Mouse (Mus musculus) heart, embryonic 13.5 days (tissue): ENCODE results near the gene Magi3. TPM values are rescaled to one million over a fixed set of nuclear protein-coding genes. Genes with fewer than 3 reads are reported as not detected.

Experiments used
- ATAC-seq: fragments of 200-750 bp; cut with Nextera tagmentation; 2 replicates; pipeline ENCODE4 v1.8.0; 2017; ENCODE audit warnings: moderate TSS enrichment; ENCODE audit not compliant: insufficient number of reproducible peaks, low FRiP score, low TSS enrichment; ENCODE audit errors: extremely low read depth
- H3K27ac ChIP-seq: fragments of 300-500 bp; sonication (generic); replicated peaks from 2 replicates; pipeline ENCODE4 v1.5.1; 2015; ENCODE audit warnings: moderate library complexity, mild to moderate bottlenecking, inconsistent platforms
- H3K27me3 ChIP-seq: fragments of 300-500 bp; sonication (generic); replicated peaks from 2 replicates; pipeline ENCODE4 v1.6.1; 2015; ENCODE audit warnings: mild to moderate bottlenecking, inconsistent platforms
- H3K36me3 ChIP-seq: fragments of 300-500 bp; sonication (generic); 2 replicates; pipeline ENCODE4 v1.6.1; 2015; ENCODE audit warnings: mild to moderate bottlenecking, inconsistent platforms
- H3K4me1 ChIP-seq: fragments of 300-500 bp; sonication (generic); 2 replicates; pipeline ENCODE4 v1.6.1; 2015; ENCODE audit warnings: inconsistent platforms
- H3K4me2 ChIP-seq: fragments of 300-500 bp; sonication (generic); 2 replicates; pipeline ENCODE4 v1.6.1; 2015; ENCODE audit warnings: inconsistent platforms, mild to moderate bottlenecking, moderate library complexity
- H3K4me3 ChIP-seq: fragments of 300-500 bp; sonication (generic); 2 replicates; pipeline ENCODE4 v1.5.1; 2015; ENCODE audit warnings: moderate library complexity, mild to moderate bottlenecking, inconsistent platforms
- H3K9ac ChIP-seq: fragments of 300-500 bp; sonication (generic); 2 replicates; pipeline ENCODE4 v1.6.1; 2015; ENCODE audit warnings: inconsistent platforms, mild to moderate bottlenecking, moderate library complexity
- H3K9me3 ChIP-seq: fragments of 300-500 bp; sonication (generic); 2 replicates; pipeline ENCODE4 v1.6.1; 2016; ENCODE audit warnings: inconsistent platforms
- WGBS: fragments of 180-500 bp; shearing (Covaris S2); methylation state at CpG from one replicate; pipeline ENCODE4 v1.1.7; 2015; ENCODE audit warnings: mixed read lengths; 5-methylcytosine and 5-hydroxymethylcytosine counted together
- polyA plus RNA-seq: library from polyadenylated mRNA; unstranded; fragments of >200 nt; fragmentation: Nextera tagmentation; extraction: Ambion mirVana; gene quantifications from 2 replicates; pipeline ENCODE4 v1.2.1, GENCODE M21; 2015

Gene Magi3
- polyA plus RNA-seq, 1 experiment from 2014 or later: 7.4 TPM

DNA sequence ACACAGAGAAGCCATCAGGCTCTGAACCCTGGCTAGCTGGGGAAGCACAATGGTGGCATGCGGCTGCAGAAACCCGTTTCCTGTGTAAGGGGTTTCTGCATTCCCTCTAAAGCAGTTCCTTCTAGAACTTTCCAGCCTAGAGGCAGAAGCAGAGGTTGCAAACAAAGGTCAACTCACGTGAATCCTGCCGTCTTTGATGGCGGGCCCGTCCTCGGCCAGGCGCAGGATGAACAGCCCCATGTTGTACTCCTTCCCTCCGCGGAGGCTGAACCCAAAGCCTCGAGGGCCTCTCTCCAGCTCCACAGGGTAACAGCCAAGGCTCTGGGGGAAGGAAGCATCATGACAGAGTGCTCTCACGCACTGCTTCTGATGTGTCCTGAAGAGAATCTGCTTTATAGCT is 200.1 kb downstream of the Magi3 start:
- H3K9ac ChIP-seq: no peak overlapping the region
- H3K27ac ChIP-seq: no peak overlapping the region
- no peaks in the 10 kb centered on the region for H3K27me3 ChIP-seq
- H3K4me3 ChIP-seq: no peak overlapping the region
- H3K4me1 ChIP-seq: no peaks in the 10 kb centered on the region
- no peak for ATAC-seq
- H3K4me2 ChIP-seq: no peak overlapping the region
- WGBS: 87% methylated on average over 12 of the region's 12 CpGs
- H3K9me3 ChIP-seq: no peaks in the 10 kb centered on the region
- H3K36me3 ChIP-seq: peaks cover 88% of the 10 kb centered on the region

DNA sequence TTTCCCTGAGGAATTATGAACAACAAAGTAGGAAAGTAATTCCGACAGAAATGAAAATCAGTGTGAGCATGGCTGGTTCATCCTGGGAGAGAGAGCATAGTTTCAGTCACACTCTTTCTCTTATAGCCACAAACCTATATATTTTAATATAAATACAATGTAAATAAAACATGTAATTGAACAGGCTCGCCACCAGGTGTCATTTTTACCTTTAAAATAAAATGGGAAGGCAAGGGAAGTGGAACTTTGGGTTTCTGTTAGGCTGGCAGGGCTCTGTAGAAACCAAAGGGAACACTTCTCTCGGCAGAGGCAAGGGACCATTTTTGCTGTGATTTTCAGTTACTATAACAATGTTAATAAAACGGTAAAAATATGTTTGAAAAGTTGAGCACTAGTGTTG is 200.7 kb downstream of the Magi3 start:
- no peak overlapping the region for H3K27ac ChIP-seq
- H3K9ac ChIP-seq: no peak overlapping the region
- WGBS: 60% methylated on average over 4 of the region's 4 CpGs
- peaks cover 88% of the 10 kb centered on the region for H3K36me3 ChIP-seq
- H3K9me3 ChIP-seq: no peaks in the 10 kb centered on the region
- ATAC-seq: no peak
- H3K4me2 ChIP-seq: no peak overlapping the region
- no peak overlapping the region for H3K4me3 ChIP-seq
- no peaks in the 10 kb centered on the region for H3K4me1 ChIP-seq
- no peaks in the 10 kb centered on the region for H3K27me3 ChIP-seq

DNA sequence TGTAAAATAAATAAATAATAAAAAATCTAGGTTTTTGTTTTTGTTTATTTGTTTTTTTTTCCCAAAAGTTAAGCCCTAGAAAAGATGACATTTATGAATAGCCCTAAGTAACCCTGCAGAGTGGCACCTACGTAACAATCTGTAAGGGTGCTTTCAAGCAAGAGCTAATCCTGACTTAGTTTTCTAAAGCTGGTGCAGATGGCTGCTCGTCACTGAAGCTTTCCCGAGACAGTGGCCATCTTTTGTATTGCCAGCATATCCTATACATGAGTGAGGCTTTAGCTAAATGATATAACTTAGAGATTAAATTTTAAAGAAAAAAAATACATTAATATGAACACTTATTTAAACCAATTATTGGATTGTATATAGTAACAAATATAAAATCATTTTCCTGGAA is 202.2 kb downstream of the Magi3 start:
- H3K27me3 ChIP-seq: no peaks in the 10 kb centered on the region

DNA sequence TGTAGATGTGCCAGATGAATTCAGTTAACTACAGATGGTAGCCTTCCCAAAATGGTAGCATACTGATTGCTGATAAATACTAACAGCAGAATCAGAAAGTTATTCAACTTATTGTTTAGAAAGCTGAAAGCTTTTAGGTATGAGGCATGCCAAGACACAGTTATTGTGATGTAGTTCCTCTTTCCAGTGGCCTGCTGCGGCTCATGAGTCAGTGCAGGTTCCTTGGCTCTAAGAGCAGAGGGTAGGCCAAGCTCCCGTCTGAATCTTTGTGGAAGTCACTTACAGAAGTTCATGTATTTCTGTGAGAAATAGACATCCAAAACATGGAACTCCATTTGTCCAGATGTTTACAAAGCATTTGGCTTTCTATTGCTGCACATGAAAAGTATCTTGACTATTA is 208.2 kb downstream of the Magi3 start:
- peaks cover 76% of the 10 kb centered on the region for H3K36me3 ChIP-seq
- H3K4me2 ChIP-seq: no peak overlapping the region
- H3K9me3 ChIP-seq: no peaks in the 10 kb centered on the region
- no peak for ATAC-seq
- H3K9ac ChIP-seq: no peak overlapping the region
- H3K27me3 ChIP-seq: no peaks in the 10 kb centered on the region
- H3K27ac ChIP-seq: no peak overlapping the region
- no peak overlapping the region for H3K4me3 ChIP-seq
- 88% methylated on average over 2 of the region's 2 CpGs for WGBS
- no peaks in the 10 kb centered on the region for H3K4me1 ChIP-seq

More for the DNA sequence above, 202.2 kb downstream of the Magi3 start:
- 90% methylated on average over 3 of the region's 3 CpGs for WGBS
- no peak overlapping the region for H3K4me3 ChIP-seq
- peaks cover 85% of the 10 kb centered on the region for H3K36me3 ChIP-seq
- ATAC-seq: no peak
- no peak overlapping the region for H3K4me2 ChIP-seq
- no peak overlapping the region for H3K9ac ChIP-seq
- no peaks in the 10 kb centered on the region for H3K9me3 ChIP-seq
- H3K27ac ChIP-seq: no peak overlapping the region
- no peaks in the 10 kb centered on the region for H3K4me1 ChIP-seq

DNA sequence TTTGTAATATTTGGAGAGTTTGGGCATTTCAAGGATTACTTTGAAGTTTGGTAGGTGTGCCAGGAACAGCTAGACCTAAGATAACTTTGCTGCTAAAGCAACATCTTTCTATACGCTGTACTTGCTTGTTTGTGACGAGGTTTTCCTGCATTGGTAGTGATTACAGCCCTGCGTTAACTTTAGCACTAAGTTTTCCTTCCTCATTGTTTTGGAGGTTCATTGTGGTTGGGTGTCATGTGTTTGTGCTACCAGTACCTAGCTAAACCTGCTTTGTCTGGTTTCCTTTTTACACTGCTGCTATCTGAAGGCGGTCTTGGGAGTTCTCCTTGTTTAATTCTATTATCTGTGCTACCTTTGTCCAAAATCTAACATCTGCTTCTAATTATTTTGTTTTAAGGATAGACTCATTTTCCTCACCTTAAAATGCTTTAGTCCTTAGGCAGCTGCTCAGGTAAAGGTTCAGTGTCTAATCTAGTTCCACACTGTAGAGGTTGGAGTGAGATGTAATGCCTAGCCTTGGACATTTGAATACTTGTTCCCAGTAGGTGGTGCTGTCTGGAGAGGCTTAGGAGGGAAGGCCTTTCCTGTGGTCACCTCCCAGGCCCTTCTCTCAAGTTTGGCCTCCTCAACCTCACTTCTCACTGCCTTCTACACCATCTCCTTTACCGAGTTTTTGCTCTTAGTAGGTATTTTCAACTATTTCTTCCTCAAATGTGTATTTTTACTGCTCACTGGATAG is 210.1 kb downstream of the Magi3 start:
- Histone ChIP-seq H3K9me3 (no peaks in the 10 kb centered on the region), H3K9ac (no peak overlapping the region), H3K36me3 (peaks cover 77% of the 10 kb centered on the region), H3K4me1 (no peaks in the 10 kb centered on the region), H3K4me2 (no peak overlapping the region), H3K27me3 (no peaks in the 10 kb centered on the region), H3K4me3 (no peak overlapping the region), H3K27ac (no peak overlapping the region)
- WGBS: 84% methylated on average over 5 of the region's 5 CpGs
- ATAC-seq: no peak

DNA sequence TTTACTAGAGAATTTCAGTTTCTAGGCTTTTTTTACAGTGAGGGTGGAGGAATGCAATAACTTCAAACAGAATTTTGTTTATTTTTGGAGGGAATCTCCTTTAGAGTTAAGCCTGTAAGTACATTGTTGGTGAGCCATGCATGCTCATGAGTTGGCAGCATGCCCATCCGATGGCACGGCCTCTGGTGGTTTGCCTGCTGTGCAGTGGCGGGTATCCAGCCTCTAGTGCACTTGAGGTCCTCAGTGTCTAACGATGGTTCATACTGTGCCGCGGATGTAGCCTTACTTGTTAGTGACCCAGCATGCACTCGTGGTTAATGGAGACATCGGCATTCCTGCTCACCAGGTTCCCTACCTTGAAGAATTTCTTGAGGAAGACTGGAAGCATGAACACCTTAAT is 212.7 kb downstream of the Magi3 start:
- Histone ChIP-seq H3K27ac (no peak overlapping the region), H3K36me3 (peaks cover 74% of the 10 kb centered on the region), H3K4me2 (no peak overlapping the region), H3K9ac (no peak overlapping the region), H3K9me3 (no peaks in the 10 kb centered on the region), H3K4me1 (no peaks in the 10 kb centered on the region), H3K4me3 (no peak overlapping the region), H3K27me3 (no peaks in the 10 kb centered on the region)
- 63% methylated on average over 8 of the region's 8 CpGs for WGBS
- ATAC-seq: no peak

DNA sequence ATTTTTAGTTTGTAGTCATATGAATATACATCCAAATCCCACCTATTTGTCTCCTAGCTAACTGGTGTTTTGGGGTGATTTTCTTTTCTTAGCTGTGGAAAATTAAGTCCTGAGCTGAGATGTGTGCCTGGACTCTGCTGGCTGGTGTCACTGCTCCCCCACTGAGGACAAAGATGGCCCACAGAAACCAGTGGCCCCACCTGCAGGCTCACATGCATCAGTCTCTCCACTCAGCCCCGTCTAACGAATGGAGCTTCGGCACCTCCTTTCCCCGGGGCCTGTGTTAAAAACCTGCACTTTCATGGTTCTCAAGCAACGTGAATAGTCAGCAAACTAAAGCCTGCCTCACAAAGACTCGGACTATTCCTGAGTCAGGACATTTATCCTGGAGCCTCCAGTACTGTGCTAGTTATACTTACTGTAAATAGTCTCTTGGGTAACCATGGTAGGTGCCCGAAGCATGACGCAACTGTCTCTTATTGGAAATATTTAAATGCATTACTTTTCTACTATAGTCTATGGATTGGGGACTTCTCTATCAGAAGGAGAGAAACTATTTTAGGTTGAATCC is 213.2 kb downstream of the Magi3 start:
- H3K9me3 ChIP-seq: no peaks in the 10 kb centered on the region
- H3K27me3 ChIP-seq: no peaks in the 10 kb centered on the region
- H3K9ac ChIP-seq: no peak overlapping the region
- H3K4me1 ChIP-seq: no peaks in the 10 kb centered on the region
- H3K4me3 ChIP-seq: no peak overlapping the region
- H3K36me3 ChIP-seq: peaks cover 70% of the 10 kb centered on the region
- H3K27ac ChIP-seq: no peak overlapping the region
- no peak overlapping the region for H3K4me2 ChIP-seq
- WGBS: 88% methylated on average over 8 of the region's 8 CpGs
- no peak for ATAC-seq

DNA sequence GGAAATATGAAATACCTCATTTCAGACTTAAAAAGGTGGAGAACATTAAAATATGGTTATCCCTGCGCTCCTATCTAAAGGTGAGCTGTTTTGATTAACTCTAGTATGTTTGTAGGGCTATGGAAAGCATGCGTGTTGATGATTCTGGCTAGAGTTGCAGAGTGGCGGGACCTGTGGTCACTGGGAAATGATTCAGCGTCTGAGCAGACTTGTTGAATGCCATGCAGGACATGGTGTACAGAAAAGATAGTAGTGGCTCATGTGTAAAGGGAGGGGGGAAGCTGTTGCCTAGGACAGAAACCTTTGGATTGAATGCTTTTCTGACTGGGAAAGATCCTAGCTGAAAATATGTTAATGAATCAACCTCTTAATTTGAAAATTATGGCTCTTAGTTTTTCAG is 221.4 kb downstream of the Magi3 start:
- H3K4me2 ChIP-seq: no peak overlapping the region
- H3K4me3 ChIP-seq: no peak overlapping the region
- no peak overlapping the region for H3K9ac ChIP-seq
- ATAC-seq: no peak
- 83% methylated on average over 4 of the region's 4 CpGs for WGBS
- H3K9me3 ChIP-seq: no peaks in the 10 kb centered on the region
- peaks cover 4% of the 10 kb centered on the region; the same call in 1 of the 2 replicates for H3K4me1 ChIP-seq
- no peak overlapping the region for H3K27ac ChIP-seq
- H3K36me3 ChIP-seq: peaks cover 72% of the 10 kb centered on the region
- H3K27me3 ChIP-seq: no peaks in the 10 kb centered on the region

DNA sequence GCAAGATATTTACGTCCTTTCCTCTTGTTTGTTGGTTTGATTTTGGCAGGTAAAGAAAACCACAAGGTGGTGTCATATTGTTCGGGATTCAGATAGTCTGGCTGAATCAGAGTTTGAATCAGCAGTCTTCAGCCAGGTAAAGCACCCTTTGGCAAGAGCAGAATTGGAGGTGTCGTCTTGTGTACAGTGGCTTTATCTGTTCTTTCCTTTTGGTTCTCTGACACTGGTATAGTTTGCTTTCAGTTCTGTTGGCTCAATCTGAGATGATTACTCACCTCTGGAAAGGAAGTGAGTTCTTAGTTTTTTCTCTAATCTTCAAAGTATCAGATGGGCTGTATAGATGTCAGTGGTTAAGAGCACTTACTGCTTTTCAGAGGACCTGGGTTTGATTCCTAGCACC is 228.9 kb downstream of the Magi3 start:
- peaks cover 4% of the 10 kb centered on the region; the same call in 1 of the 2 replicates for H3K4me1 ChIP-seq
- peaks cover 81% of the 10 kb centered on the region for H3K36me3 ChIP-seq
- no peak overlapping the region for H3K4me3 ChIP-seq
- ATAC-seq: no peak
- H3K27ac ChIP-seq: no peak overlapping the region
- H3K9me3 ChIP-seq: no peaks in the 10 kb centered on the region
- no peaks in the 10 kb centered on the region for H3K27me3 ChIP-seq
- WGBS: 86% methylated on average over 3 of the region's 3 CpGs
- H3K9ac ChIP-seq: no peak overlapping the region
- no peak overlapping the region for H3K4me2 ChIP-seq

DNA sequence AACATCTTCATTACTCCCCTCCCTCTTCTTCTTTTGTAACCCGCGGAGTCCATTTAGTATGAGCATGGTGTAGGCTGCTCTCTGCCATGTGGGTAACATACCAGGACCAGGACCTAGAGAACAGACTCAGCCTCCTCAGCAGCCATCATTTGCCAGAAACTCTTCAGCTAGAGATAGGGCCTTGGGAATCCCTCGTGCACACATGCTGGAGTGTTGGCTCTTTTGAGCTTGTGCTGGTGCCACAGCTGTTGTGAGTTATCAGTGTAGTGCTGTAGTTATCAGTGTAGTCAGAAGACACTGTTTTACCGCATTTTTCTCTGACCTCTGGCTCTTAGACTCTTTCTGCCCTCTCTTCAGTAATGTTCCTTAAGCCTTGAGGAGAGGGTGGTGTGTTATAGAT is 230.8 kb downstream of the Magi3 start:
- Histone ChIP-seq H3K4me3 (no peak overlapping the region), H3K27ac (no peak overlapping the region), H3K36me3 (peaks cover 80% of the 10 kb centered on the region), H3K9ac (no peak overlapping the region), H3K27me3 (no peaks in the 10 kb centered on the region), H3K9me3 (no peaks in the 10 kb centered on the region), H3K4me2 (no peak overlapping the region), H3K4me1 (no peaks in the 10 kb centered on the region)
- no peak for ATAC-seq
- WGBS: 60% methylated on average over 4 of the region's 4 CpGs

DNA sequence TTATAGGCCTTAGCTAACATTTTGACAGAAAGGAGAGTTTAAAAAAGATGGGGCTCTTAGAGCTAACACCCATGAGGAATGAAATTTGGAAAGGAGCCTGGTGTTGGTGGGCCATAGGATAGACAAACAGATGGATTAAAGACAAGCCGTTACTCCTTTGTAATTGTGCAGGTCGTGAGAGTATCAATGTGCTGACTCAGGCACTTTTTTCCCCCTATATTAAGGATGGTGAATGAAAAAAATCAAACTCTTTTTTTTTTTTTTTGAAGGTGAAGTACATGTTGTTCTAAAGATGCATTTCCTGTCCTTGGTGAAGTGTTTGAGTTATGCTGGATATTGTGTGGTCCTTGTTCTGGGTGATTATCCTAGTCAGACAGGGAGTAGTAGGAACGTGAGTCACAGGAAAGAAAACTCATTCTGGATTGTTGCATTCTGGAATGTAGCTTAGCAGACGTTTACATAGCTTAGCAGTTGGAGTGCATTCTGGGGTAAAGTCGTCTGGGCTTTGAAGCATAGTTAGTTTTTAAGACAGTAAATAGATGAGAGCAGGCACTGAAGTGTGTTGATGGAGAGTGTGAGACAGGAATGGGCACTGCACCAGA is 232.2 kb downstream of the Magi3 start:
- ATAC-seq: no peak
- no peaks in the 10 kb centered on the region for H3K4me1 ChIP-seq
- H3K4me2 ChIP-seq: no peak overlapping the region
- no peak overlapping the region for H3K9ac ChIP-seq
- no peaks in the 10 kb centered on the region for H3K9me3 ChIP-seq
- peaks cover 82% of the 10 kb centered on the region for H3K36me3 ChIP-seq
- no peak overlapping the region for H3K4me3 ChIP-seq
- 54% methylated on average over 5 of the region's 5 CpGs for WGBS
- H3K27me3 ChIP-seq: no peaks in the 10 kb centered on the region
- no peak overlapping the region for H3K27ac ChIP-seq

DNA sequence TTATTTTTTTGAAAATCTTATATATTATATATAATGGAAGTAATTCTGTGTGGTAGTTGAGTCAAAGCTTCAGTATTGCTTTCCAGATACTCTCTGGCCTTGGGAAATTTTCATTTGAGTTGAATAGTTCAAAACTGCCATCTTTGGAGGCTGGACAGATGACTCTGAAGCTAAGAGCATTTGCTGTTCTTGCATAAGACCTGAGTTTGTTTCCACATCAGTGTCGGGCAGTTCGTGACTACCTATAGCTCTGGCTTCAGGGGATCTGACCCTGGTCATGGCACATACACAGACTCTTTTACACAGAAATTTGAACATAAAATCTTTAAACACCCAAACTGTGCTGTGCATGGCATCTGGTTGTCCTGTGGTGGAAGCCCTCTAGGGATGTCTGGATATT is 235.0 kb downstream of the Magi3 start:
- 96% methylated on average over 2 of the region's 2 CpGs for WGBS
- Histone ChIP-seq H3K36me3 (peaks cover 72% of the 10 kb centered on the region), H3K4me3 (no peak overlapping the region), H3K27me3 (no peaks in the 10 kb centered on the region), H3K9ac (no peak overlapping the region), H3K9me3 (no peaks in the 10 kb centered on the region), H3K4me1 (no peaks in the 10 kb centered on the region), H3K4me2 (no peak overlapping the region), H3K27ac (no peak overlapping the region)
- ATAC-seq: no peak
